Mouse (Mus musculus) lung, postnatal 0 days (tissue): ENCODE measurements around the gene Prelid1. TPM values are rescaled to one million over a fixed set of nuclear protein-coding genes. Genes with fewer than 3 reads are reported as not detected.

ENCODE experiments used
- ATAC-seq: fragments of 200-750 bp; cut with Nextera tagmentation; 2 replicates; pipeline ENCODE4 v1.8.0; 2017; ENCODE audit warnings: moderate library complexity
- DNase-seq: peaks from one replicate; pipeline ENCODE4 v3.0.0-alpha.2; 2016; ENCODE audit warnings: low spot score
- H3K27ac ChIP-seq: fragments of 300-500 bp; sonication (generic); 2 replicates; pipeline ENCODE4 v1.5.1; 2014; ENCODE audit warnings: antibody characterized with exemption, mild to moderate bottlenecking, low read length, mixed read lengths
- H3K27me3 ChIP-seq: fragments of 300-500 bp; sonication (generic); replicated peaks from 2 replicates; pipeline ENCODE4 v1.6.1; 2014; ENCODE audit warnings: low read length, mixed read lengths; ENCODE audit not compliant: insufficient read depth
- H3K36me3 ChIP-seq: fragments of 300-500 bp; sonication (generic); 2 replicates; pipeline ENCODE4 v1.6.1; 2014; ENCODE audit warnings: low read length, mixed read lengths; ENCODE audit not compliant: insufficient read depth
- H3K4me1 ChIP-seq: fragments of 300-500 bp; sonication (generic); 2 replicates; pipeline ENCODE4 v1.6.1; 2014; ENCODE audit warnings: antibody characterized with exemption, low read depth, low read length, mixed read lengths; ENCODE audit not compliant: insufficient read depth
- H3K4me2 ChIP-seq: fragments of 300-500 bp; sonication (generic); replicated peaks from 2 replicates; pipeline ENCODE4 v1.6.1; 2014; ENCODE audit warnings: low read depth, mild to moderate bottlenecking, low read length, moderate library complexity, mixed read lengths
- H3K4me3 ChIP-seq: fragments of 300-500 bp; sonication (generic); 2 replicates; pipeline ENCODE4 v1.5.1; 2014; ENCODE audit warnings: low read depth, low read length
- H3K9ac ChIP-seq: fragments of 300-500 bp; sonication (generic); replicated peaks from 2 replicates; pipeline ENCODE4 v1.6.1; 2014; ENCODE audit warnings: low read depth, mild to moderate bottlenecking
- H3K9me3 ChIP-seq: fragments of 300-500 bp; sonication (generic); 2 replicates; pipeline ENCODE4 v1.6.1; 2016; ENCODE audit warnings: low read length, mixed read lengths
- CTCF ChIP-seq: IDR thresholded peaks from 2 replicates; pipeline ENCODE4 v1.5.1; 2016; ENCODE audit warnings: antibody characterized with exemption, mild to moderate bottlenecking
- EP300 ChIP-seq: IDR thresholded peaks from 2 replicates; pipeline ENCODE4 v1.6.1; 2016; ENCODE audit warnings: antibody characterized with exemption, mild to moderate bottlenecking, control low read depth
- WGBS: fragments of 180-500 bp; shearing (Covaris S2); extraction: QIAGEN DNeasy Blood & Tissue Kit; methylation state at CpG from one replicate; pipeline ENCODE4 v1.1.7; 2014; 5-methylcytosine and 5-hydroxymethylcytosine counted together
- polyA plus RNA-seq: library from polyadenylated mRNA; unstranded; fragments of >200 nt; fragmentation: Nextera tagmentation; extraction: Ambion mirVana; gene quantifications from 2 replicates; pipeline ENCODE4 v1.2.1, GENCODE M21; 2015

The Prelid1 gene
- polyA plus RNA-seq, 1 experiment from 2014 or later: 307 TPM

DNA sequence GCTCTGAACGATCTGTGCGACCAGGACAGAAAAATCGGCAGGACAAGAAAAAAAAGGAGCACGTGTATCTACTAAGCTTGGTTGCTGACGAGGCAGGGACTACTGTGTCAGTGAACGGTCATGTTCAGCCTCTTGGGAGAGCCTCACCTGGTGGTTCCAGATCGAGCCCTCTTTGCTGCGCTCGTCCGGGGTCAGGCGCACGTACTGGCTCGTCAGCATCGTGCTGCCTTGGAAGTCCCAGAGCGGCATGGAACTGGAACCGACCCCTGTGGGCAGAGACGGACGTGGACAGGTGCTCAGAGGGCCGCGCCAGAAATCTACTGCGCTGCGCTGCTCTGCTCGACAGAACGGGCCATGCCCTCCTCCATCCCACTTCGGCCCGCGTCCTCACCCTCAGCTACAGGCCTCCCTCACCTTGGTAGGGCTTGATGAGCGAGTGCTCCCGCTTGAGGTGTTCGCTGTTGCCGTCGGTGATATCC is 41.7 kb downstream of the Prelid1 start:
- H3K9me3 ChIP-seq: no peaks in the 10 kb centered on the region
- TF ChIP-seq CTCF: no peak
- peak overlapping the region; percentile 95 for H3K27ac ChIP-seq
- H3K27me3 ChIP-seq: no peaks in the 10 kb centered on the region
- DNase-seq (peak; percentile 30), ATAC-seq (peak; percentile 22)
- peaks cover 5% of the 10 kb centered on the region; the same call in 1 of the 2 replicates for H3K36me3 ChIP-seq
- H3K4me2 ChIP-seq: peak overlapping the region; percentile 84
- H3K4me1 ChIP-seq: peaks cover 3% of the 10 kb centered on the region; the same call in 1 of the 2 replicates
- under 1% methylated on average over 32 of the region's 32 CpGs for WGBS
- peak overlapping the region; percentile 96 for H3K9ac ChIP-seq
- H3K4me3 ChIP-seq: peak overlapping the region; percentile 92

DNA sequence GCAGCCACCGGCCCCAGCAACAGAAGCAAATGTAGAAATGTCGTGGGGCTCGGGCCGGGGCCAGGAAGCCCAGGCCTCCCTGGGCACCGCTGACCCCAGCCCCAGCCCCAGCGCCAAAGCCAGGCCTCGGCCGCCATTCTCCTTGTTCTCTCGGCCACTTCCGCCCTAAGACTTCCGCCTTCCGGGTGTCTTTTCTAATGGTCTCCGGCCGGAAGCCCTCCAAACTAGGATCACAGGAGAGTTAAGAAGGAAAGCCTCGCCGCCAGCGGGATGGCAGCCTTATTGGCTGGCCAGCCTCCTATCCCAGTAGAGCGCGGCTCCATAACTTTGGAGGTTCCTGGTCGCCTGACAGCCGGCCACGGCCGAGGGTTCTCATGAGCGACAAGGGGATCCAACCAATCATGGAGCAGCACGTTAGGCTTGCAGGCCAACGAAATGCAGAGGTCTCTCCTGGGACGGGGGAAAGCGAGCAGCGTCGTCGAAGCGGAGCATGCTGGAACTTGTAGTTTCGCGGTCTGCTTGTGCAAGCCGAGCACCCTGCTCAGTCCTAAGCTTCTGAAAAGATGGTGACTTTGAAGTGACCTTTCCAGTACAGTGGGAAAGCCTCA is 42.3 kb downstream of the Prelid1 start, which contains the start of gene Lman2:
Gene Lman2, minus strand, starts transcription at position 331 of the 608 bp plus-strand sequence.
- DNase-seq (peak; percentile 100), ATAC-seq (peak; percentile 99)
- Histone ChIP-seq H3K4me3 (peak within 1 kb of the TSS; percentile 92), H3K4me1 (peaks cover 3% of the 10 kb centered on the region; the same call in 1 of the 2 replicates), H3K9me3 (no peaks in the 10 kb centered on the region), H3K27ac (peak within 1 kb of the TSS; percentile 95), H3K4me2 (peak within 1 kb of the TSS; percentile 84), H3K9ac (peak within 1 kb of the TSS; percentile 96), H3K36me3 (peaks cover 5% of the 10 kb centered on the region; the same call in 1 of the 2 replicates), H3K27me3 (no peaks in the 10 kb centered on the region)
- WGBS: 1% methylated on average over 35 of the region's 35 CpGs
- TF ChIP-seq EP300 (no peak), CTCF (no peak)

- 68% methylated on average over 7 of the region's 7 CpGs for WGBS
- H3K36me3 ChIP-seq: no peaks in the 10 kb centered on the region
- no peak overlapping the region for H3K4me3 ChIP-seq
- TF ChIP-seq EP300: no peak
- TF ChIP-seq CTCF: no peak
- no peak for ATAC-seq
- no peaks in the 10 kb centered on the region; the same call in 1 of the 2 replicates for H3K4me1 ChIP-seq
- no peak for DNase-seq
- H3K27ac ChIP-seq: no peak overlapping the region
- H3K4me2 ChIP-seq: no peak overlapping the region
- no peaks in the 10 kb centered on the region for H3K27me3 ChIP-seq
- H3K9ac ChIP-seq: no peak overlapping the region
- no peaks in the 10 kb centered on the region for H3K9me3 ChIP-seq
These were observed 48.1 kb downstream of the Prelid1 start for GRCm38 (mm10) chr13:55368401-55368800.

DNA sequence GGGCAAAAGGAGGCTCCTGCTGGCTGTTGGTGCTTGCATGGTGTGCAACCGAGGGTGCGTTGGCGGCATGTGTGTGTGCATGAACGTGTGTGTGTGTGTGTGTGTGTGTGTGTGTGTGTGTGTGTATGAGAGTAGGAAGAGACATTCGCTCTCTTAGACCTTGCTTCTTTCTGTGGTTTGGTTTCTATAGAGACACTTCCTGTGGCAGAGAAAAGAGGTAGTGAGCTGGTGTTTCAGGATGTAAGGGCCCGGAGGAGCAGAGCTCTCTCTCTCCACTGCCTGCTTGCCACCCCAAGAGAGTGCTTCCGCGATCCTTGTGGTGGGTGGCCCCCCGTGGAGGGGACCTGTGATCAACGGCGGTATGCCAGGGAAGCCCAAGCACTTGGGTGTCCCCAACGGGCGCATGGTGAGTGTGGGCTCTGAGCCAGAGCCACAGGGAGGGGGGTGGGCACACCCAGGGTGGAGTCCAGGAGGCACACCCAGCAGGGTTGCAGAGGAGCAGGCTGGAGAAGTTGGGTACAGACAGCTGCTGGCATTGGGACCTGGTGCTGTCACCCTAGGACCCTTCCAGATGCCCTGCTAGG is 49.3 kb downstream of the Prelid1 start, which contains the start of gene Rgs14:
Gene Rgs14, plus strand, starts transcription at position 202 of the 584 bp plus-strand sequence.
- H3K4me2 ChIP-seq: peak within 1 kb of the TSS; percentile 36; the same call in 1 of the 2 replicates
- 18% methylated on average over 10 of the region's 13 CpGs for WGBS
- peak within 1 kb of the TSS; percentile 12; the same call in 1 of the 2 replicates for H3K4me3 ChIP-seq
- ATAC-seq: peak; percentile 73
- peak within 1 kb of the TSS; percentile 38; the same call in 1 of the 2 replicates for H3K27ac ChIP-seq
- TF ChIP-seq CTCF (no peak), EP300 (no peak)
- H3K4me1 ChIP-seq: no peaks in the 10 kb centered on the region; the same call in 1 of the 2 replicates
- peak; percentile 50 for DNase-seq
- no peaks in the 10 kb centered on the region for H3K27me3 ChIP-seq
- H3K9me3 ChIP-seq: no peaks in the 10 kb centered on the region
- H3K36me3 ChIP-seq: no peaks in the 10 kb centered on the region
- no peak within 1 kb of the TSS for H3K9ac ChIP-seq

DNA sequence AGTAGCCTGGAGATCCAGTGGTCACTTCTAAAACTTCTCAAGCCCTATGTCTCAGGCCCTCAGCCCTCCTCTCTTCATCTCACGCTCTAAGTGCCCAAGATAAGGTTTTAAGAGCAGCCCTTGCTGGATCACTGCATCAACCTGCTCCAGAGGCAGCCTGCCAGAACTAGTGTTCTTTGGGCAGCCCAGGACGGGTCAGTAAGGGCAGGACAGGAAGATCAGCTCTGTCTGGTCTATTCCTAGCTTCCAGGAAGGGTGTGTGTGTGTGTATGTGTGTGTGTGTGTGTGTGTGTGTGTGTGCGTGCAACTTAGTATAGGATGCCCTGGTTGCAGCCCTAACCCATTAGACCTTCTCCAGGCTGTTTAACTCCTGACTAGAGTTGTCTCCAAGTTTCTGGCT is 49.9 kb downstream of the Prelid1 start:
- WGBS: 26% methylated on average over 3 of the region's 3 CpGs
- Histone ChIP-seq H3K4me1 (no peaks in the 10 kb centered on the region; the same call in 1 of the 2 replicates), H3K4me2 (0 out of 2 replicates have a peak overlapping the region, but pooled peaks have one; percentile 36), H3K27me3 (no peaks in the 10 kb centered on the region), H3K36me3 (no peaks in the 10 kb centered on the region), H3K27ac (peak overlapping the region; percentile 14; the same call in 1 of the 2 replicates), H3K9ac (no peak overlapping the region), H3K4me3 (peak overlapping the region; percentile 12; the same call in 1 of the 2 replicates), H3K9me3 (no peaks in the 10 kb centered on the region)
- ATAC-seq: peak; percentile 68
- DNase-seq: no peak
- TF ChIP-seq EP300: 0 out of 2 replicates have a peak, but pooled peaks have one; percentile 3
- no peak for TF ChIP-seq CTCF

GRCm38 (mm10) chr13:55371007-55371681 is 50.8 kb downstream of the Prelid1 start:
- TF ChIP-seq CTCF: no peak
- no peaks in the 10 kb centered on the region for H3K27me3 ChIP-seq
- WGBS: 59% methylated on average over 8 of the region's 8 CpGs

More at GRCm38 (mm10) chr13:55371007-55371681, 50.8 kb downstream of the Prelid1 start:
- no peaks in the 10 kb centered on the region; the same call in 1 of the 2 replicates for H3K4me1 ChIP-seq
- no peak overlapping the region for H3K9ac ChIP-seq
- DNase-seq (no peak), ATAC-seq (peak; percentile 13; the same call in 1 of the 2 replicates)
- H3K9me3 ChIP-seq: no peaks in the 10 kb centered on the region
- no peak overlapping the region for H3K4me3 ChIP-seq
- H3K36me3 ChIP-seq: no peaks in the 10 kb centered on the region
- H3K4me2 ChIP-seq: no peak overlapping the region
- no peak overlapping the region for H3K27ac ChIP-seq
